Mouse (Mus musculus): ENCODE measurements around the gene Tas2r115.

- TF ChIP-seq CTCF (IDR thresholded peaks at IDR 0.05; ENCODE audit: low read depth) (no peak), EP300 (optimal IDR thresholded peaks at IDR 0.05) (no peak)
Observed at GRCm38 (mm10) chr6:132711828-132712227, 26.0 kb downstream of the Tas2r115 start, which contains the start of gene Tas2r122.

Measured in stomach, postnatal 0 days (tissue).